Mouse (Mus musculus) heart, embryonic 12.5 days (tissue): ENCODE data around the gene Col4a1. TPM values are rescaled to one million over a fixed set of nuclear protein-coding genes. Genes with fewer than 3 reads are reported as not detected.

Source experiments
- ATAC-seq: fragments of 200-750 bp; cut with Nextera tagmentation; 2 replicates; pipeline ENCODE4 v1.8.0; 2017; ENCODE audit warnings: moderate TSS enrichment, moderate library complexity; ENCODE audit not compliant: insufficient number of reproducible peaks, low FRiP score
- H3K27ac ChIP-seq: fragments of 300-500 bp; sonication (generic); 2 replicates; pipeline ENCODE4 v1.5.1; 2016; ENCODE audit warnings: mild to moderate bottlenecking, moderate library complexity; ENCODE audit not compliant: poor library complexity, severe bottlenecking
- H3K27me3 ChIP-seq: fragments of 300-500 bp; sonication (generic); replicated peaks from 2 replicates; pipeline ENCODE4 v1.6.1; 2016; ENCODE audit warnings: mild to moderate bottlenecking, moderate library complexity
- H3K36me3 ChIP-seq: fragments of 300-500 bp; sonication (generic); 2 replicates; pipeline ENCODE4 v1.6.1; 2016; ENCODE audit warnings: mild to moderate bottlenecking, moderate library complexity
- H3K4me1 ChIP-seq: fragments of 300-500 bp; sonication (generic); replicated peaks from 2 replicates; pipeline ENCODE4 v1.6.1; 2016; ENCODE audit warnings: mild to moderate bottlenecking
- H3K4me2 ChIP-seq: fragments of 300-500 bp; sonication (generic); 2 replicates; pipeline ENCODE4 v1.6.1; 2016; ENCODE audit warnings: mild to moderate bottlenecking, moderate library complexity
- H3K4me3 ChIP-seq: fragments of 300-500 bp; sonication (generic); 2 replicates; pipeline ENCODE4 v1.5.1; 2016; ENCODE audit warnings: mild to moderate bottlenecking
- H3K9ac ChIP-seq: fragments of 300-500 bp; sonication (generic); 2 replicates; pipeline ENCODE4 v1.6.1; 2016; ENCODE audit warnings: mild to moderate bottlenecking, moderate library complexity
- H3K9me3 ChIP-seq: fragments of 300-500 bp; sonication (generic); replicated peaks from 2 replicates; pipeline ENCODE4 v1.6.1; 2016; ENCODE audit warnings: mild to moderate bottlenecking, moderate library complexity
- WGBS: fragments of 180-500 bp; shearing (Covaris S2); methylation state at CpG from one replicate; pipeline ENCODE4 v1.1.7; 2016; 5-methylcytosine and 5-hydroxymethylcytosine counted together
- polyA plus RNA-seq: library from polyadenylated mRNA; unstranded; fragments of >200 nt; fragmentation: Nextera tagmentation; extraction: Ambion mirVana; gene quantifications from 2 replicates; pipeline ENCODE4 v1.2.1, GENCODE M21; 2016

The Col4a1 gene
- polyA plus RNA-seq, result 240 and 249 TPM in 2 replicates

- under 1% methylated on average over 85 of the region's 87 CpGs for WGBS
Observed at GRCm38 (mm10) chr8:11312349-11313175, at the start of gene Col4a1, which contains the start of gene Col4a2. Gene Col4a1, minus strand, starts transcription at chr8:11312826. Gene Col4a2, plus strand, starts transcription at chr8:11312805.

GRCm38 (mm10) chr8:11361546-11362277 is 49.1 kb upstream of the Col4a1 start:
- Histone ChIP-seq H3K27ac (peak overlapping the region; percentile 81), H3K4me3 (no peak overlapping the region), H3K36me3 (0 out of 2 replicates have a peak, but pooled peaks cover 4% of the 10 kb centered on the region), H3K4me1 (peaks cover 81% of the 10 kb centered on the region), H3K9ac (peak overlapping the region; percentile 2; the same call in 1 of the 2 replicates), H3K27me3 (no peaks in the 10 kb centered on the region), H3K4me2 (peak overlapping the region; percentile 14), H3K9me3 (no peaks in the 10 kb centered on the region)
- 66% methylated on average over 9 of the region's 9 CpGs for WGBS
- peak; percentile 36; the same call in 1 of the 2 replicates for ATAC-seq

More at GRCm38 (mm10) chr8:11312349-11313175, at the start of gene Col4a1, which contains the start of gene Col4a2:
- peak within 1 kb of the TSS; percentile 99 for H3K9ac ChIP-seq
- peak within 1 kb of the TSS; percentile 95 for H3K4me2 ChIP-seq
- peak; percentile 82 for ATAC-seq
- H3K4me3 ChIP-seq, result peak within 1 kb of the TSS; percentile 93
- H3K27ac ChIP-seq, result peak within 1 kb of the TSS; percentile 91
- no peaks in the 10 kb centered on the region for H3K9me3 ChIP-seq
- peaks cover 11% of the 10 kb centered on the region; the same call in 1 of the 2 replicates for H3K36me3 ChIP-seq
- peaks cover 75% of the 10 kb centered on the region for H3K4me1 ChIP-seq
- H3K27me3 ChIP-seq, result no peaks in the 10 kb centered on the region

- Histone ChIP-seq H3K4me1 (peaks cover 76% of the 10 kb centered on the region), H3K9ac (no peak overlapping the region), H3K27ac (no peak overlapping the region), H3K4me2 (no peak overlapping the region), H3K9me3 (no peaks in the 10 kb centered on the region), H3K36me3 (peaks cover 8% of the 10 kb centered on the region), H3K4me3 (no peak overlapping the region), H3K27me3 (no peaks in the 10 kb centered on the region)
- ATAC-seq, result no peak
- WGBS, result 79% methylated on average over 5 of the region's 5 CpGs
Observed at GRCm38 (mm10) chr8:11359846-11360245, 47.2 kb upstream of the Col4a1 start.

- H3K4me3 ChIP-seq, result no peak overlapping the region
- no peaks in the 10 kb centered on the region for H3K9me3 ChIP-seq
- peaks cover 57% of the 10 kb centered on the region for H3K4me1 ChIP-seq
- peaks cover 19% of the 10 kb centered on the region for H3K36me3 ChIP-seq
- H3K4me2 ChIP-seq, result peak overlapping the region; percentile 47
- WGBS, result 32% methylated on average over 7 of the region's 7 CpGs
- peak overlapping the region; percentile 80 for H3K27ac ChIP-seq
- H3K27me3 ChIP-seq, result no peaks in the 10 kb centered on the region
- no peak for ATAC-seq
- peak overlapping the region; percentile 33 for H3K9ac ChIP-seq
Observed at GRCm38 (mm10) chr8:11357921-11358436, 45.4 kb upstream of the Col4a1 start.

GRCm38 (mm10) chr8:11356776-11357175 is 44.1 kb upstream of the Col4a1 start:
- no peak for ATAC-seq
- 29% methylated on average over 8 of the region's 8 CpGs for WGBS
- no peak overlapping the region for H3K9ac ChIP-seq

GRCm38 (mm10) chr8:11355900-11356299 is 43.3 kb upstream of the Col4a1 start:
- no peak for ATAC-seq
- no peaks in the 10 kb centered on the region for H3K27me3 ChIP-seq
- no peak overlapping the region for H3K4me2 ChIP-seq
- no peaks in the 10 kb centered on the region for H3K9me3 ChIP-seq
- no peak overlapping the region for H3K4me3 ChIP-seq
- 90% methylated on average over 3 of the region's 3 CpGs for WGBS
- peaks cover 19% of the 10 kb centered on the region for H3K36me3 ChIP-seq
- H3K27ac ChIP-seq, result no peak overlapping the region
- no peak overlapping the region for H3K9ac ChIP-seq
- peaks cover 38% of the 10 kb centered on the region for H3K4me1 ChIP-seq

More at GRCm38 (mm10) chr8:11356776-11357175, 44.1 kb upstream of the Col4a1 start:
- Histone ChIP-seq H3K27me3 (no peaks in the 10 kb centered on the region), H3K27ac (peak overlapping the region; percentile 80), H3K4me1 (peaks cover 45% of the 10 kb centered on the region), H3K4me2 (no peak overlapping the region), H3K36me3 (peaks cover 19% of the 10 kb centered on the region), H3K9me3 (no peaks in the 10 kb centered on the region), H3K4me3 (no peak overlapping the region)

GRCm38 (mm10) chr8:11354800-11355451 is 42.3 kb upstream of the Col4a1 start:
- Histone ChIP-seq H3K4me2 (no peak overlapping the region), H3K4me3 (no peak overlapping the region), H3K36me3 (peaks cover 19% of the 10 kb centered on the region), H3K27ac (no peak overlapping the region), H3K4me1 (peaks cover 38% of the 10 kb centered on the region), H3K27me3 (no peaks in the 10 kb centered on the region), H3K9ac (no peak overlapping the region), H3K9me3 (no peaks in the 10 kb centered on the region)
- WGBS, result 88% methylated on average over 8 of the region's 8 CpGs
- no peak for ATAC-seq

- H3K27ac ChIP-seq, result no peak overlapping the region
- H3K27me3 ChIP-seq, result no peaks in the 10 kb centered on the region
- no peak for ATAC-seq
- H3K9me3 ChIP-seq, result no peaks in the 10 kb centered on the region
- no peak overlapping the region for H3K4me3 ChIP-seq
- H3K4me2 ChIP-seq, result no peak overlapping the region
- H3K4me1 ChIP-seq, result peaks cover 51% of the 10 kb centered on the region
- no peak overlapping the region for H3K9ac ChIP-seq
- WGBS, result 81% methylated on average over 11 of the region's 11 CpGs
- peaks cover 15% of the 10 kb centered on the region for H3K36me3 ChIP-seq
Observed at GRCm38 (mm10) chr8:11352514-11352913, 39.9 kb upstream of the Col4a1 start.

GRCm38 (mm10) chr8:11351355-11351754 is 38.7 kb upstream of the Col4a1 start:
- ATAC-seq, result no peak
- no peaks in the 10 kb centered on the region for H3K27me3 ChIP-seq
- peaks cover 43% of the 10 kb centered on the region for H3K4me1 ChIP-seq
- H3K27ac ChIP-seq, result no peak overlapping the region
- no peaks in the 10 kb centered on the region for H3K9me3 ChIP-seq
- no peak overlapping the region for H3K9ac ChIP-seq
- no peak overlapping the region for H3K4me2 ChIP-seq
- WGBS, result 79% methylated on average over 6 of the region's 6 CpGs
- H3K4me3 ChIP-seq, result no peak overlapping the region
- H3K36me3 ChIP-seq, result peaks cover 15% of the 10 kb centered on the region

GRCm38 (mm10) chr8:11348622-11349021 is 36.0 kb upstream of the Col4a1 start:
- H3K9me3 ChIP-seq, result no peaks in the 10 kb centered on the region
- no peak overlapping the region for H3K4me3 ChIP-seq
- H3K9ac ChIP-seq, result peak overlapping the region; percentile 18; the same call in 1 of the 2 replicates
- peak; percentile 54; the same call in 1 of the 2 replicates for ATAC-seq
- no peaks in the 10 kb centered on the region for H3K27me3 ChIP-seq
- H3K36me3 ChIP-seq, result 0 out of 2 replicates have a peak, but pooled peaks cover 4% of the 10 kb centered on the region
- H3K4me1 ChIP-seq, result peaks cover 49% of the 10 kb centered on the region
- WGBS, result 22% methylated on average over 11 of the region's 11 CpGs
- H3K27ac ChIP-seq, result peak overlapping the region; percentile 64
- H3K4me2 ChIP-seq, result peak overlapping the region; percentile 37
